ENCODE assay signal across 18 mouse cellular contexts in genomic region chr16:97533751-97534150, GRCm38 (mm10). TPM values are rescaled to one million over a fixed set of nuclear protein-coding genes. Genes with fewer than 3 reads are reported as not detected.
"Had no signal": no experiment of that assay in that cellular context is flagged by ENCODE, and none has a peak within 500 bp of the region (broad histone marks: within the 10 kb centered on the region; RNA-seq: fewer than 3 reads in every experiment).

No protein-coding gene starts in this region.

- H3K27ac ChIP-seq: limb, embryonic 10.5 days; liver, embryonic 12.5 days; midbrain, embryonic 12.5 days; neural tube, embryonic 13.5 days had no signal

- ATAC-seq: liver, embryonic 12.5 days had no signal

- H3K36me3 ChIP-seq: limb, embryonic 10.5 days; liver, embryonic 12.5 days; midbrain, embryonic 12.5 days; neural tube, embryonic 13.5 days; stomach, embryonic 15.5 days had no signal

- H3K9me3 ChIP-seq: limb, embryonic 10.5 days; liver, embryonic 12.5 days; midbrain, embryonic 12.5 days; neural tube, embryonic 13.5 days; stomach, embryonic 15.5 days had no signal

- H3K27me3 ChIP-seq: liver, embryonic 12.5 days; midbrain, embryonic 12.5 days; neural tube, embryonic 13.5 days; stomach, embryonic 15.5 days had no signal

- H3K4me2 ChIP-seq: midbrain, embryonic 12.5 days; neural tube, embryonic 13.5 days had no signal

- H3K4me3 ChIP-seq: left cerebral cortex, adult 2 months; limb, embryonic 10.5 days; liver, embryonic 12.5 days; midbrain, embryonic 12.5 days; neural tube, embryonic 13.5 days; stomach, embryonic 15.5 days had no signal

- H3K9ac ChIP-seq: liver, embryonic 12.5 days; midbrain, embryonic 12.5 days; neural tube, embryonic 13.5 days; stomach, embryonic 15.5 days had no signal

- DNase-seq: kidney, adult 8-10 months; right cerebral cortex, postnatal 14 days; thymus, adult 2 months; thymus, postnatal 25 days had no signal

RNA-seq across cellular contexts. Expression of gene Fam3b, which starts 19.1 kb away (rescaled TPM):
- total RNA-seq: layer of hippocampus, postnatal 25 days; left cerebral cortex, adult 2 months; left cerebral cortex, postnatal 14 days had no signal
- polyA plus RNA-seq: kidney, embryonic 16.5 days; limb, embryonic 10.5 days; limb, embryonic 14.5 days; liver, embryonic 12.5 days; liver, embryonic 16.5 days; lung, embryonic 16.5 days; midbrain, embryonic 12.5 days; midbrain, embryonic 16.5 days; neural tube, embryonic 13.5 days; spleen, adult 2 months had no signal
